Mouse (Mus musculus): ENCODE results near the gene Nrxn2. TPM values are rescaled to one million over a fixed set of nuclear protein-coding genes. Genes with fewer than 3 reads are reported as not detected.

Nrxn2 gene
- 0.26 and 0.52 TPM in 2 replicates for polyA plus RNA-seq (2016; fragmentation: Nextera tagmentation; extraction: Ambion mirVana)

DNA sequence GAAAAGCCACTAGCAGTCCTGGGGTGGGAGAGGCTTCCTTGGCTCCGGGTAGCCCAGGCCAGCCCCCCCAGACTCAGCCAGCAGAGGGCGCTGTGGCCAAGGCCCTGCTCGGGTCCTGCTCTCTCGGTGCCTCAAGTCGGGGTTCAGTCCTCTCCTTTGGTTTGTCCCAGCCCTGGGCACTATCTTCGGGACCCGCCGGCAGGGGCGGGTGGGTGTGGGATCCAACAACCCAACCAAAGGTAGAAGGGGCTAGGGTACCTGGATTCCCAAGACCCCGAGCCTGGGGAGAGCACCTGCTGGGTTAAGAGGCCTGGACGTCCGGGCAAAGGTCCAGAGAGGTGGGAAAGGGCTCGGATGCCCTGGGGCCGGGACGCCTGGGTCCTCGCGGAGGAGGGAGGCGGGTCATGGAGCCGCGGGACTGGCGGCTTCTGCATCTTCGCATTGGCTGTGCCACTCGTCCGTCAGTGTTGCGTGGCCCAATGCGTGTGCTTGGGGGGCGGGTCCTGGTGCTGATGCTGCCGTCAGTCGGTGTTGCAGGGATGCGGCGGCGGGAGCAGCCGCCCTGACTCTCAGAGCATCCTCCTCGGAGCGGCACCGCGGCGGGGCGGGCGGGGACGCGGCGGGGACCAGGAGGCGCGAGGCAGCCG lies at the start of gene Nrxn2:
Gene Nrxn2, plus strand, starts transcription at position 499 of the 647 bp plus-strand sequence.
- peak; percentile 61 for ATAC-seq (ENCODE audit: insufficient number of reproducible peaks, low FRiP score)
- no peaks in the 10 kb centered on the region for H3K9me3 ChIP-seq (replicated peaks)
- H3K27me3 ChIP-seq (replicated peaks), result peaks cover 77% of the 10 kb centered on the region
- H3K4me3 ChIP-seq, result peak within 1 kb of the TSS; percentile 49
- peak within 1 kb of the TSS; percentile 83 for H3K4me2 ChIP-seq
- no peaks in the 10 kb centered on the region for H3K36me3 ChIP-seq
- H3K9ac ChIP-seq, result peak within 1 kb of the TSS; percentile 55; the same call in 1 of the 2 replicates
- peaks cover 36% of the 10 kb centered on the region for H3K4me1 ChIP-seq (replicated peaks)
- WGBS, result under 1% methylated on average over 46 of the region's 46 CpGs
- no peak within 1 kb of the TSS for H3K27ac ChIP-seq (ENCODE audit: poor library complexity, severe bottlenecking)

GRCm38 (mm10) chr19:6370175-6370574 lies 48.4 kb upstream of the Nrxn2 start:
- Histone ChIP-seq H3K4me2 (no peak overlapping the region), H3K9ac (no peak overlapping the region), H3K27ac (ENCODE audit: poor library complexity, severe bottlenecking) (no peak overlapping the region), H3K27me3 (replicated peaks) (no peaks in the 10 kb centered on the region), H3K9me3 (replicated peaks) (no peaks in the 10 kb centered on the region), H3K4me3 (no peak overlapping the region), H3K4me1 (replicated peaks) (peaks cover 24% of the 10 kb centered on the region), H3K36me3 (peaks cover 89% of the 10 kb centered on the region)
- 90% methylated on average over 2 of the region's 2 CpGs for WGBS
- ATAC-seq (ENCODE audit: insufficient number of reproducible peaks, low FRiP score), result no peak

DNA sequence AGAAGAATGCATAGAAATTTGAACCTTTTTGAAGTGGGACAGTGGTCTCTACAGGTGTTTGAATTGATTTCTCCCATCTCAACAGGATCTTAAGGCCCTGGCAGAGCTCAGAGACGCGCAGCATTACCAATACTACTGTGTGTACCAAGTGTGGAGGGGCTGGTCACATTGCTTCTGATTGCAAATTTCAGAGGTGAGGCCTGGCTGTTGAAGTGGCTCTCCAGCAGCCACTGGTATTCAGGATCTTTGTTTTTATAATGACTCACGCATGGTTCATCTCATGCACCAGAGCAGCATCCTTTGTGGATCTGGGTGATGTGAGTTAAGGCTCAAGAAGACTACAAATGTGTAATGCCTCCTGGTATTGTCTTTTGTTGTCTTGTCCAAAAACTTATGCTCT lies 46.1 kb upstream of the Nrxn2 start:
- Histone ChIP-seq H3K4me2 (no peak overlapping the region), H3K4me3 (no peak overlapping the region)
- WGBS, result 88% methylated on average over 3 of the region's 3 CpGs

DNA sequence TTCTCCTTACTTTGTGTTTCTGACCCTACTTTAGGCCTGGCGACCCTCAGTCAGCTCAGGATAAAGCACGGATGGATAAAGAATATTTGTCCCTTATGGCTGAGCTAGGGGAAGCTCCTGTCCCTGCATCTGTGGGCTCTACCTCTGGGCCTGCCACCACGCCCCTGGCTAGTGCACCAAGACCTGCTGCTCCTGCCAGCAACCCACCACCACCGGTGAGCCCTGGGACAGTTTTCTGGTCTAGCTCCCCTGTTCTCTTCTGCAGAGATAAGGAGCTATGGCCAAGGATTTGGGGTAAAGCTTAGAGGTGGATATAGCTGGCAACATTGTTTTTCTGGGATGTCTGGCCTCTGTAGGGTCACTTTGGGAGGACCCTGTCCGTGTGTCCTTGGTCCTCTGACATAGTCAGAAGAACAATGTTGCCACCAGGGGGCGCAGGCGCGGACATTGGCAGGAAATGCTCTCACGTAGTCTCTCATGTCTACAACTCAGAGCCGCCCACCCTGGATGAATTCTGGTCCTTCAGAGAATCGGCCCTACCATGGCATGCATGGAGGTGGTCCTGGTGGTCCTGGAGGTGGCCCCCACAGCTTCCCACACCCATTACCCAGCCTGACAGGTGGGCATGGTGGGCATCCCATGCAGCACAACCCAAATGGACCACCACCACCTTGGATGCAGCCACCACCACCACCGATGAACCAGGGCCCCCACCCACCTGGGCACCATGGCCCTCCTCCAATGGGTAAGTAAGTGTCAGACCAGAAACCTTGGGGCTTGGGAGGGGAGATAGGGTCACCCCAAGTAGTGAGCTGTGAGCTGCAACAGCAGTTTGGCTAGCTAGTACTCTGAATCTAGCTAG lies 44.8 kb upstream of the Nrxn2 start:
- WGBS, result 61% methylated on average over 12 of the region's 12 CpGs
- no peak overlapping the region for H3K4me3 ChIP-seq
- ATAC-seq (ENCODE audit: insufficient number of reproducible peaks, low FRiP score), result 0 out of 2 replicates have a peak, but pooled peaks have one; percentile 47
- H3K27me3 ChIP-seq (replicated peaks), result no peaks in the 10 kb centered on the region
- H3K4me2 ChIP-seq, result no peak overlapping the region
- no peak overlapping the region for H3K9ac ChIP-seq
- no peaks in the 10 kb centered on the region for H3K9me3 ChIP-seq (replicated peaks)
- peak overlapping the region; percentile 17; the same call in 1 of the 2 replicates for H3K27ac ChIP-seq (ENCODE audit: poor library complexity, severe bottlenecking)
- H3K36me3 ChIP-seq, result peaks cover 94% of the 10 kb centered on the region
- H3K4me1 ChIP-seq (replicated peaks), result peaks cover 15% of the 10 kb centered on the region

More for the DNA sequence above, 46.1 kb upstream of the Nrxn2 start:
- H3K36me3 ChIP-seq, result peaks cover 93% of the 10 kb centered on the region
- H3K9me3 ChIP-seq (replicated peaks), result no peaks in the 10 kb centered on the region
- no peak overlapping the region for H3K9ac ChIP-seq
- H3K27me3 ChIP-seq (replicated peaks), result no peaks in the 10 kb centered on the region
- peaks cover 12% of the 10 kb centered on the region for H3K4me1 ChIP-seq (replicated peaks)
- no peak overlapping the region for H3K27ac ChIP-seq (ENCODE audit: poor library complexity, severe bottlenecking)
- no peak for ATAC-seq (ENCODE audit: insufficient number of reproducible peaks, low FRiP score)

GRCm38 (mm10) chr19:6374571-6374970 lies 44.0 kb upstream of the Nrxn2 start:
- Histone ChIP-seq H3K4me3 (no peak overlapping the region), H3K27ac (ENCODE audit: poor library complexity, severe bottlenecking) (no peak overlapping the region), H3K4me2 (no peak overlapping the region), H3K27me3 (replicated peaks) (no peaks in the 10 kb centered on the region), H3K9ac (no peak overlapping the region), H3K4me1 (replicated peaks) (peaks cover 15% of the 10 kb centered on the region), H3K9me3 (replicated peaks) (no peaks in the 10 kb centered on the region), H3K36me3 (peaks cover 94% of the 10 kb centered on the region)
- no peak for ATAC-seq (ENCODE audit: insufficient number of reproducible peaks, low FRiP score)
- 96% methylated on average over 10 of the region's 10 CpGs for WGBS

DNA sequence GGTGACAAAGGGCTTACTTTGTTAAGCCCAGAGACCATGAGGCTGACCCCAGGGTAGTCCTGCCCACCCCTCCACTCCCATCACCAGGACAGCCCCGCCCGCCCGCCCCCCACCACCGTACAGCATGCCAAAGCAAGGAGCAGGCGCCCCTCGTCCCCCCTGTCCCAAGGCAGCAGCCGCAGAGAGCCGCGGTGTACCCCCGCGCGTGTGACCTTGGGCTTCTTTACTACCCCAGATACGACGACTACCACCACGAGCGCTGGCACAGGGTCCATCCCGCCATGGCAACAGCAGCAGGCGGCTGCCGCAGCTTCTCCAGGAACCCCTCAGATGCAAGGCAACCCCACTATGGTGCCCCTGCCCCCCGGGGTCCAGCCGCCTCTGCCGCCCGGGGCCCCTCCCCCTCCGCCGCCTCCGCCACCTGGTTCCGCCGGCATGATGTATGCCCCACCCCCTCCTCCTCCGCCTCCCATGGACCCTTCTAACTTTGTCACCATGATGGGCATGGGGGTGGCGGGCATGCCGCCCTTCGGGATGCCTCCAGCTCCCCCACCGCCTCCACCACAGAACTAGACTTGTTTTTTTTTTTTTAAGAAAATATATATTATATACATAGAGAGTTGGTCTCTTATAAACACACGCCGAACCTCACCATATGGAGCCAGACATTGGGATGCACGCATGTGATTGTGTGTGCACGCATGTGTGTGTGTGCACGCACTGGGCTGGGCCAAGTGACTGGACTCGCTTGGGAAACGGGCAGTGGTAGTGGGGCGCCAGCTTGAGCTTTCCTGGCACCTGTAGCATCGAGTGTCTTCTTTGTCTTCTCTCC lies 42.9 kb upstream of the Nrxn2 start:
- Histone ChIP-seq H3K9me3 (replicated peaks) (no peaks in the 10 kb centered on the region), H3K4me1 (replicated peaks) (peaks cover 15% of the 10 kb centered on the region), H3K4me3 (no peak overlapping the region), H3K36me3 (peaks cover 89% of the 10 kb centered on the region), H3K4me2 (no peak overlapping the region), H3K27me3 (replicated peaks) (no peaks in the 10 kb centered on the region), H3K27ac (ENCODE audit: poor library complexity, severe bottlenecking) (no peak overlapping the region), H3K9ac (no peak overlapping the region)
- 0 out of 2 replicates have a peak, but pooled peaks have one; percentile 12 for ATAC-seq (ENCODE audit: insufficient number of reproducible peaks, low FRiP score)
- 91% methylated on average over 41 of the region's 42 CpGs for WGBS

DNA sequence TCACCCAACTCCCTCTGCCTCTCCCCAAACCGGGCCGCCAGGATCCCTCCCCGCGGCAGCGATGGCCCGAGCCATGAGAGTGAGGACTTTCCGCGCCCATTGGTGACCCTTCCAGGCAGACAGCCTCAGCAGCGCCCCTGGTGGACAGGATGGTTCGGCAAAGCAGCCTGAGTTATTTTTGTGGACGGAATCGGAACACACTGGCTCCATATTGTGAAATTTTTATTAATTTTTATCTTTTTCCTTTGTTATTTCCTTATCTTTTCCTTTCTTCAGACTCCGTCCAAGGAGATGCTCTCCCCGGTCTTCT lies 42.3 kb upstream of the Nrxn2 start:
- Histone ChIP-seq H3K27me3 (replicated peaks) (no peaks in the 10 kb centered on the region), H3K9ac (no peak overlapping the region), H3K9me3 (replicated peaks) (no peaks in the 10 kb centered on the region), H3K4me3 (no peak overlapping the region), H3K36me3 (peaks cover 88% of the 10 kb centered on the region), H3K4me1 (replicated peaks) (peaks cover 15% of the 10 kb centered on the region), H3K27ac (ENCODE audit: poor library complexity, severe bottlenecking) (no peak overlapping the region), H3K4me2 (no peak overlapping the region)
- 82% methylated on average over 14 of the region's 14 CpGs for WGBS
- ATAC-seq (ENCODE audit: insufficient number of reproducible peaks, low FRiP score), result no peak

DNA sequence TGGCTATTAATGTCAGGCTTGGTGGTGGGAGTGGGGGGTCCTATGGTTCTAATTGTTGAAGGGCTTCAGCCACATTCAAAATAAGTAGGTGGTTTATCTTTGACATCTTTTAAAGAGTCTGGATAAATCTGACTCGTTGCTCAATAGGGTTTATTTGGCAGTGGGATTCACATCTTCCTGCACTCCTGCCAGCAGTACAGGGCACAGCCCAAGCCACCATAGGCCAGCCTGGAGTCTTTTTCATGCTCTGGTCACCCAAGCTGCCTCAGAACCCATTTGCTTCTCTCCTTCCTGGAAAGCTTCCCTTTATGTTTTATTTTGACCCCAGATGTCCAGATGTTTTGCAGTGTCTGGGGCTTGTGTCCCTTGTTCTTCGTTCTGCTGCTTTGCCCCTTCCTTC lies 41.9 kb upstream of the Nrxn2 start:
- no peak overlapping the region for H3K9ac ChIP-seq
- H3K27ac ChIP-seq (ENCODE audit: poor library complexity, severe bottlenecking), result no peak overlapping the region
- no peak for ATAC-seq (ENCODE audit: insufficient number of reproducible peaks, low FRiP score)
- H3K4me1 ChIP-seq (replicated peaks), result peaks cover 15% of the 10 kb centered on the region
- no peaks in the 10 kb centered on the region for H3K27me3 ChIP-seq (replicated peaks)
- H3K4me3 ChIP-seq, result no peak overlapping the region
- peaks cover 84% of the 10 kb centered on the region for H3K36me3 ChIP-seq
- H3K4me2 ChIP-seq, result no peak overlapping the region
- 83% methylated on average over 2 of the region's 2 CpGs for WGBS
- no peaks in the 10 kb centered on the region for H3K9me3 ChIP-seq (replicated peaks)

DNA sequence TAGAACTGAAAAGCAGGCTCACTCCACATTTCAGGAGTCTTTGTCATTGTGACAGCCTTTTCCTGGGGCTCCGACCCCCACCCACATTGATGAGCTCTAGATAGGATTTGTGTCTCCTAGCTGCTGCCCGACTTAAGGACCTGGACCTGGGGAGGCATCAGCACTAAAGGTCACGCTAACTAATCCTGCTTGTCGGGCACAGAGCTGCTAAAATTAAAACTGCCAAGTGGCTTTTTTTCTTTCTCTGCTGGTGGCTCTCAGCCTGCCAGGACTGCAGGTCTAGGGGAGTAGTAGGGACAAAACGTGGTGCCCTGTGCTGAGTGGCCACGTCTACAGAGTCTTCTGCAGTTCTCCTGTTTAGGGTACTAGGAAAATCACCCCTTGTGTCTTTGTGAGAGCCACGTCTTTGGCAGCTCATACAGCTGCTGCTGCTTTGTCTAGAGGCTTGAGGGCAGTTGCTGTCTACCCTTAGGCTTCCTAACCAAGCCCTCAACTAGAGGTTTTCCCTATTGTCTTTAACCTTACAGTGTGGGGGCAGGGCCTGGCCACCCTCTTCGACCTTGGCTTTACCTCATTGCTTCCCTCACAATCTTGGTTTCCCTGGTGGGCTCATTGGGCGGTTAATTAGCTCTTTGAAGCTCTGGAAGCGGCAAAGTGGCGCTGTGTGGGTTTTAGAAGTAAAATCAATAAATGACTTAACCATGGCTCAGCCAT lies 41.0 kb upstream of the Nrxn2 start:
- 72% methylated on average over 11 of the region's 11 CpGs for WGBS
- ATAC-seq (ENCODE audit: insufficient number of reproducible peaks, low FRiP score), result no peak
- Histone ChIP-seq H3K4me1 (replicated peaks) (peaks cover 23% of the 10 kb centered on the region), H3K4me2 (no peak overlapping the region), H3K27ac (ENCODE audit: poor library complexity, severe bottlenecking) (peak overlapping the region; percentile 22; the same call in 1 of the 2 replicates), H3K4me3 (no peak overlapping the region), H3K9me3 (replicated peaks) (no peaks in the 10 kb centered on the region), H3K36me3 (peaks cover 76% of the 10 kb centered on the region), H3K9ac (no peak overlapping the region), H3K27me3 (replicated peaks) (no peaks in the 10 kb centered on the region)

- no peaks in the 10 kb centered on the region for H3K9me3 ChIP-seq (replicated peaks)
- no peak overlapping the region for H3K4me3 ChIP-seq
- H3K9ac ChIP-seq, result no peak overlapping the region
- H3K36me3 ChIP-seq, result peaks cover 46% of the 10 kb centered on the region
- WGBS, result 92% methylated on average over 9 of the region's 9 CpGs
- no peak for ATAC-seq (ENCODE audit: insufficient number of reproducible peaks, low FRiP score)
- H3K27me3 ChIP-seq (replicated peaks), result no peaks in the 10 kb centered on the region
- no peak overlapping the region for H3K4me2 ChIP-seq
- no peak overlapping the region for H3K27ac ChIP-seq (ENCODE audit: poor library complexity, severe bottlenecking)
- H3K4me1 ChIP-seq (replicated peaks), result peaks cover 47% of the 10 kb centered on the region
These were observed 37.9 kb upstream of the Nrxn2 start for GRCm38 (mm10) chr19:6380411-6381166.

Measured in heart, embryonic 12.5 days (tissue).